Mouse (Mus musculus) thymus, postnatal 10 days (tissue): ENCODE measurements at regions not wholly inside any gene's neighbourhood (a gene's known extent, or its start where the extent isn't known, plus 50 kb on each side); places are given as distances from the start of the nearest gene placed in this dataset.

ENCODE experiments used
- DNase-seq, 2 experiments: peaks; one replicate each; pipeline ENCODE4 v3.0.0; 2021; ENCODE audit warnings: low spot score in 2 of 2

DNA sequence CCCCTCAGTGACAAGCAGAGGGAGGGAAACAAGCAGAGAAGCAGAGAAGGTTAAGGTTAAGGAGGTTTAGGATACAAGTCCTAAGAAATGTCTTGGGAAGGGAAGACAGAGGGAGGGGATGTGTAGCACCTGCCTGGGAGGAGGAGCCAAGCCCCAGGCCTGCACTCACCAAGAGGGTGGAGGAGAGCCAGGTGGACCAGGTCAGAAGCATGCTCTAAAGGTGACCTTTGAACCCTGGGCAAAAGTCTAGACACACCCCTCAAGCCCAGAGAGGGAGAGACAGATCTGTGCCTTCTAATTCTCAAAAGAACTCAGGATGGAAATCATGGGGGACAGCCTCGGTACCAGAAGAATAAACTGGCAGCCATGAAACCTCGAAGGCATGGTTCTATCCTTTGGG lies 54.4 kb upstream of the Calm2 start:
- DNase-seq, result no peak

- DNase-seq, result no peak
Observed at GRCm38 (mm10) chr17:87501687-87502387, 55.1 kb upstream of the Calm2 start.

DNA sequence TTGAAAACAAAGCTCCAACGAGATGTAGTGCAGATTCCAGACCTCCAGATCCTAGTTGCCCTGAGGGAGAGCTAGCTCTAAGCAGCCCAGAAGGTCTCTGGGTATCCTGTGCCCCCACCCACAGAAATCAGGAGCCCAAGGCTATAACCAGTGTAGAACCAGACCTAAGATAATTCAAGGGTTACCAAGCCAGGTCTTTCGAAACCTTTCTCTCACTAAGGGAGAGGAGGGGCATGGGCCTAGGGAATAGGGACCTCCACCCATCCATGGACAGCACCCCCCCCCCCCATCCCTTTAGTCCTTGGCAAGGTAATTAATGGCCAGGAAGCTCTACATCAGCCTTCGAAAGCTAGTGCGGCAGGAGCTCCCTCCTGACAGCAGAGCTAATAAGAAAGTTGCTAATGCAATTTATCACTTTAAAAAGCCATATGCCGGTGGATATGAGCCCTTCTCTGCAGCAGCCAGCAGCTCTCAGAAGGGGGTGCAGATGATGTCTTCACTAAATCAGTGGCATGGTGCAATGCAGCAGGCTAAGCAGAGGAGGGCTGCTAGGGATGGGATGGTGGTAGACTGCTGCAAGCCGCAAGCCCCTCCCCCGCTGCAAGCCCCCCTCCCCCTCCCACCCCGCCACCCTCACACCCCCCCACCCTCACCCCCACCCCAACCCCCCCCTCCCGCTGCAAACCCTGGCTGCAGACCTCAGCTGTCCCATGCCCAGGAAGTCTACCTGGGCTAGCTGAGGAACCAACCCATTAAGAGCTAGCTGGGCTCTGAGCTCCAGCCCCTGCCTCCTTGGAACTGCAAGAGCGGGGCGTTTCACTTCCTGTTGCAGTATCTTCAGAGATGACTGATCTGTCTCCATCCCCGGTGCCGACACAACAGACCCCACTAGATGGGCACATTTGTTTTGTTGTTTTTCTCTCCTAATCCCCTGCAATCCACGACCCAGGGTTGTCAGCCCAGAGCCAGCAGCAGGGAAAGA lies 55.9 kb upstream of the Calm2 start:
- peak in 1 of 2 experiments; percentile 25 for DNase-seq

- no peak for DNase-seq
Observed at GRCm38 (mm10) chr17:87503491-87503890, 56.8 kb upstream of the Calm2 start.

DNA sequence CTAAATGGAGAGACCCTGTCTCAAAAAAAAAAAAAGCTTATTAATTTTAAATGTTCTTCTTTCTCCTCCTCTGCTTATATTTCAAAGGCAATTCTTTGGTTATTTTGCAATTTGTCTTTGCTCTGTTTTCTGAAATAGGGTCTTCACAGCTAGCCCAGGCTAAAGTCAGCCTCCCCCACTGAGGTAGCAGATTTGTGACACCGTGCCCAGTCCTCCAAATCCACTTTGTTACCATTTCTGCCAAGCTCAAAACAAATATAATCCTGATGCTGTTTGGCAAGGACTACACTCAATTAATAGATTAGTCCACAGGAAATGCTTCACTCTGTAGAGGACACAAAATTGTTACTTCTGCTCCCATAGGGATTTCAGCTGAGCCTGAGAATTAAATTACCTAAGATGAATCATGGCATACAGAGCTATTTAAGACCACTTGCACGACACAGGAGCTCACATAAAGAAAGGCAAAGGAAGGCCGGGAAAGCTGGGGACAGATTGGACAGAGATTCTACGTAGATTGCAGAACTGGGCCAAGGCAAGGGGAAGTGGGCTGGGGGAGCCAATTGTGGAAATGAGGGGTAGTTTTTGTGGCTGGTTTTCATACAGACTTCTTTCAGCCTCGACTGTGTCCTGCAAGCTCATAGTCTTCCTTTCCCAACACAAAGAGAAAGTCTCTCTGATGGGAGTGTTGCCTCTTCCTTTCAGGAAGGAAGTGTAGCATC lies 58.4 kb upstream of the Calm2 start:
- no peak for DNase-seq

DNA sequence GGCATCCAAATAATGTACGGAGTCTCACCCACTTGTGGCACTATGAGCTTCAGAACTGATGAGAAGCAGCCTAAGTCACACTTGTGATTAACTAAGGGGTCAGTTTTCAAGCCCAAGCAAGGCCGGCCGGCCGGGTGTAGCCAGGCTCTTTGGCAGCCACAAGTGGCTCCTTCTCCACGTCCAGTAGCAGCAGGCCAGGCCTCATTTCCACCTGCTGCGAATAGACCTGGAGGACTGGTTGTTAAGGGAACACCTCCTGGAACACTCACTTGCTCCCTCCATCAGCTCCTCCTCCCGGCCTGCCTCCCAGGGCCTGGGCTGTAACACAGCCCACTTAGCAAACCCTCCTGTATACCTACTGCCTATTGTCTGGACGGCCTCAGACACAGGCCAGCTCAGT lies 61.1 kb upstream of the Calm2 start:
- DNase-seq, result no peak

DNA sequence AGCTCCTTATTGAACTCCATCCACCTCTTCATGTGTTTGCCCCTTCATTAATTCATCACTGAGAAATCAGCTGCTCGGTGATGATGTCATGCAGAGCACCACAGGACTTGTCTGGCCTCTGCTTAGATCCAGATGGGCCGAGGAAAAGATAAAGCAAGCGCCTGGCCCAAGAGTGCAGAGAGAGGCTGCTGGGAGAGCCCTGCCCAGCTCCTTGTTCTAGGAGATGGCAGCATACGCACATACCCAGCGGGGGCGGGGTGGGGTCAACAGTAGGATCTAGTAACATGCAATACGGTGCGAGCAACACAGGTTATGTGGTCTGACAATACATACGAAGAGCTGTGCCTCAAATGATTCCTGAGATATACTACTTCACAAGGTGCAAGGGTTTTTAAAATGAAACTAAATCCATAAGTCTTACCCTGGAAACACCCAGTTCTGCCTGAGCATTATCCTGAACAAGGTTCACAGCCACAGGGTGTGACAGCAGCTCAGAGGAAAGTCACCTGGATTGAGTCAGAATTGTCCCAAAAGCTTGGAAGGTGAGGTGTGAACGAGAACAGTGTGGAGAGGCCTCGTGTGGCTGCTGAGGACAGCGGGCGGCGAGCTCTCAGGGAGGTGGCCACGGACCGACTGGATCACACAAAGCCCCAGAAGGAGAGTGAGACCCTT lies 62.0 kb upstream of the Calm2 start:
- no peak for DNase-seq

GRCm38 (mm10) chr17:87512000-87512611 lies 65.4 kb upstream of the Calm2 start:
- DNase-seq, result no peak

DNA sequence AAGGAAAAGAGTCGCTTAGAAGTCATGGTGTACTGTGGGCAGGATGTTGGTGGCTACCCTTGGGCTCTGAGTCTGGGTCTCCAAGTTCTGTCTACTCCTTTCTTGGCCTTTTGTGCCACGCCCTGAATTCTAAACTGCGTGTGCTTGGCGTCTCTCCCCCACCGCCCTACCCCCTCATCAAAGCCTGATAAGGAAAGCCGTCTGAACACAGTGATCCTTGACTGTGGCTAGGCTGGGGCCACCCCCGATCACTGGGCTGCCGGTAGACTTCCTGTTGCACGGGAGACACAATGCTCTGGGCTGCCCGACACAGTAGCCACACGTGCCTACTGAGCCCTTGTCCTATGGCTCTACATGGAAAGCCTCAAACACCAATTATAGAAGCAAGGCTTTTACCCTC lies 67.1 kb upstream of the Calm2 start:
- DNase-seq, result no peak

DNA sequence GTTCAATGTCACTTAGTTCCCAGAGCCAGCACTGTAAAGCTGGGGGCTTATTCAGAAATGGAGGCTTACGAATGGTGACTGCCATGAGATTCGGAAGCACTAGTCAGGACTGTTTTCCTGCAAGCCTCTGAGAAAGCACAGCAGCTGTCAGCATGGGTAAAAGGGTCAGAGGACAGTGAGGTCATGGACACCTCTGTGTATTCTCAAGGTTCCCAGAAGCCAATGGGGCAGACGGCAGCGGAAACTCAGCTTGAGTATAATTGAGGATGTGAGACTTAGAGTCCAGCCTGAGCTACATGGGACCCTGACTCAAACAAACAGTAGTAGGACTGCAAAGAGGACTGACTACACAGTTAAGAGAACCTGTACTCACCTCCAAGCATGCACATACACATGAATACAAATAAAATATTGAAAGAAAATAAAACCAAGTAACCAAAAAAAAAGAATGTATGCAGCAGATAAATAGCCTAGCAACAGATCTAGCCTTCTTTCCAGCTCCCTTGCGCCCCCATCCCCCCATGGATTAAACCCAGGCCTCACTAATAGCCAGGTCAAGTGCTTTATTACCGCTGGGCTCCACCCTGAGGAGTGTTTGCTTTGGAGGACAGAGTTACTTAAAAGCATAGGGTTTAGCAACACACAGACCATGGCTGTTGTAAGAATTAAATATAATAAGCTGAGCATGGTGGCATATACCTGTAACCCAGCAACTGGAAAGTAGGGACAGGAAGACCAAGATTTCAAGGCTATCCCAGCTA lies 67.8 kb upstream of the Calm2 start:
- DNase-seq, result no peak

DNA sequence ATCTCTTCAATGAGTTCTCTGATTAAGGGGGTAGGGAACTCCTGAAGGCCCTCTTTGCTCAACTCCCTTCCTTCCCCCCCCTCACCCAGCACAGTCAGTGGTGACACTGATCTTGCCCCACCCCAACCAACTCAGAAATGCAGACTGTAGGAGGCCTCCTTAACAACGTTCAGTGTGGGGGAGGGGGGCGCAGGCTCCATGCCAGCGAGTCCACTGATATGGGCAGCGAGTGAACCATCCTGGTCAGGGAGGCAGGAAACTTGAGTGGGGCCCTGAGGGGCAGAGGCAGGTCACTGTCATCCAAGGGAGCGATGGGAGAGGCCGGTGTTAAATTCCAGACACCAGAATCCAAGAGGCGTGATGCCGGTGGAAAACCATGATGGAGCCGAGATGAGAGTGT lies 70.5 kb upstream of the Calm2 start:
- no peak for DNase-seq

DNA sequence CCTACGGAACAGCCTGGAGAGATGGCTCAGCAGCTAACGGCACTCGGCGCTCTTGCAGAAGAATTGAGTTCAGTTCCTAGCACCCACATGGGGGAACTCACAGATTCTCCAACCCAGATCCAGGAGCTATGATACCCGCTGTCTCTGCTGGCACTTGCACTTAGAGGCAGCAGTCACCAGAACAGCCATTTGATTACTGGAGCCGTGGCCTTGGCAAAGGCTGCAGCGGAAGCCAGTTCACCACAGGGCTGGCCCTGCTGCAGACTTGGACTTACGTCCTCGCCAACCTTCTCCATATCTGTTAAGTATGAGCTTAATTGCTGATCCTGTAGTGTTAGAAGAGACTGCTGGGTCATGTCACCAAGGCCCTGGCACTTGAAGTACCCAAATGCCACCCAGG lies 72.7 kb upstream of the Calm2 start:
- DNase-seq, result no peak

- no peak for DNase-seq
Observed at GRCm38 (mm10) chr17:87520841-87521240, 74.1 kb upstream of the Calm2 start.

DNA sequence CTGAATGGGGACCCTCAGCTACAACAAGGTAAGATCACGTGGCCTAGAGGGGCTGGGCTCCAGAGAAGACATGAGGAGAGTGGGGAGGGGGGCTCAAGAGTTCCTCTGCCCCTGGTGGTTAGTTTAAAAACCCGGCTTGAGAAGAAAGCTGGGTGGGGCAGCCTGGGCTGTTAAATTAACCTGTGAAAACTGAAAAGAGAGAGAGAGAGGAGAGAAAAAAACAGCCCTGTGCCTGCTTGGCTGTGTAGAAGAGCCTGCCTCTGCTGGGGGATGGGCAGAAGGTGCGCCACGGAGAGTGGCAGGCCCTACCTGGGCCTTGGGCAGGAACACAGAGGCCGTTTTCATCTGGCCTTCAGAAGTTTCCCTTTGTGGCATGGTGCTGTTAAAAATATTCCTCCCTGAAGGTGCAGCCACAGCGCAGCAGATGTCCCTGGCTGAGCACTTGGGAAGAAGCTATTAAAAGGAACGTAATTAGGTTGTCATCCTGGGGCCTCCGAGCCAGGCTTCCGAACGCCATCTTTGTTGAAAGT lies 75.0 kb upstream of the Calm2 start:
- DNase-seq, result no peak

DNA sequence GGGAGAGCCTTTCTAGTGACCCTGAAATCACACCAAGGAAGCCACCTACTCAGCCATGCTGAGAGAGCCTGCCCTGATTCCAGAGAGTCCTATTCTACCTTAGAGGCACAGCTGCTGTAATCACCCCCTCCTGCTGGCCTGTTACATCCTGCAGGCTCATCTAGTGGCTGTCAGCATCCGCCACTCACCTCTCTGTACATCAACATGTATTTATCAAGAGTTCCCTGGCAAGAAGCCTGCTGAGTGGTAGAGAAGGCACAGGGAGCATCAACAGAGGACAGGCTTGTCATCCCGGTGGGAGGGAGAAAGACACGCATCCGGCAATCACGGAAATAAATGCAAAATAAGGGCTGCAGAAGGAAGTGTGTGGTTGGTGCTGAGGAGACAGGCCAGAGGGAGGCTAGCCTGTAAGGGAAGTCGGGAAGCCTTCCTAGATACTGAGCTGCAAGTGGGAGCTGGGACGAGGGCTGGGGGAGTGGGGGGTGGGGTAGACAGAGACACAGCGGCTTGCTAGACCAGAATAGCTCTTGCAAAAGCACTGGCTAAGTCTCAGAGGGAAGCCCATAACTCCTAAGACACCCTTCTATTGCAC lies 75.9 kb upstream of the Calm2 start:
- no peak for DNase-seq

- DNase-seq, result no peak
Observed at GRCm38 (mm10) chr17:87523643-87524042, 76.9 kb upstream of the Calm2 start.

GRCm38 (mm10) chr17:87527174-87527573 lies 80.4 kb upstream of the Calm2 start:
- DNase-seq, result no peak

DNA sequence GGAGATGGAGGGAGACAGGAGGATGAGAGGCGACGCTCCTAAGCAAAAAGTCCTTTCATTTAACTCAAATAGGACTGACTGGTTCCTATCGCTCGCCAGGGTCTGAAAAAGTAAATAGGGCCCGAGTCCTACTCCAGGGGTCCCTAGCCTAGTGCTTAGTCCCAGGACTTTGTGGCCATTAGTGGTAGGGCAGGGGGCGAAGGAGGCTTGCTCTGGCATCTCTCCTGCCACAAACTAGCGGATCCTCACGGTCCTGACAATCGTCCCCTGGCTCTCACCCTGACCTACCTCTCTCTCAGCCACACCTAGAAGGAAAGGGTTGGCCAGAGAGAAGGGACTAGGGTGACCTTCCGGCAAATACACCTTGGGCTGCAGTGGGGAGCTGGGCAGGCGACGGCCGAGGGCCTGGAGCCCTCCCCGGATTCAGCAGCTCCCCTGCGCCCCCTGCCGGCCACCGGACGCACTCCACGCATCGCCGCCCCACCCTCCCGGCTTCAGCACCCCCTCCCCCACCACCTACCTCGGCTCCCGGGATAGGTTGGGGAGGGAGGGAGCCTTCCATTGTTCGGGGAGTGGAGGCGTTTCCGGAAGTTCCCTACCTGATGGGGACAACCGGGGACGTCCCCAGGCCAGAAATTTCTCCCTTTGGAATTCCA lies 83.6 kb upstream of the Calm2 start:
- DNase-seq, result peak; percentile 32 to 79

GRCm38 (mm10) chr17:87530818-87531410 lies 84.2 kb upstream of the Calm2 start:
- DNase-seq, result no peak
